Mouse (Mus musculus) embryonic facial prominence, embryonic 11.5 days (tissue): ENCODE data around the gene Meis1. TPM values are rescaled to one million over a fixed set of nuclear protein-coding genes. Genes with fewer than 3 reads are reported as not detected.

Source experiments
- ATAC-seq: fragments of 200-750 bp; cut with Nextera tagmentation; replicated peaks from 2 replicates; pipeline ENCODE4 v1.8.0; 2017; ENCODE audit warnings: low read depth; ENCODE audit not compliant: insufficient number of reproducible peaks, low FRiP score, low TSS enrichment
- DNase-seq: peaks from one replicate; pipeline ENCODE4 v3.0.0-alpha.2; 2015; ENCODE audit warnings: low spot score
- H3K27ac ChIP-seq: fragments of 300-500 bp; sonication (generic); replicated peaks from 2 replicates; pipeline ENCODE4 v1.5.1; 2014; ENCODE audit warnings: mild to moderate bottlenecking, low read depth, low read length, control low read depth
- H3K27me3 ChIP-seq: fragments of 300-500 bp; sonication (generic); 2 replicates; pipeline ENCODE4 v1.6.1; 2014; ENCODE audit warnings: mild to moderate bottlenecking, low read length, moderate library complexity, mixed read lengths; ENCODE audit not compliant: control insufficient read depth, insufficient read depth
- H3K36me3 ChIP-seq: fragments of 300-500 bp; sonication (generic); replicated peaks from 2 replicates; pipeline ENCODE4 v1.6.1; 2014; ENCODE audit warnings: low read depth, mild to moderate bottlenecking, low read length, moderate library complexity, mixed read lengths; ENCODE audit not compliant: control insufficient read depth, insufficient read depth
- H3K4me1 ChIP-seq: fragments of 300-500 bp; sonication (generic); 2 replicates; pipeline ENCODE4 v1.6.1; 2014; ENCODE audit warnings: low read length, mixed read lengths; ENCODE audit not compliant: control insufficient read depth, insufficient read depth
- H3K4me2 ChIP-seq: fragments of 300-500 bp; sonication (generic); 2 replicates; pipeline ENCODE4 v1.6.1; 2014; ENCODE audit warnings: low read depth, mild to moderate bottlenecking, control low read depth, low read length, moderate library complexity
- H3K4me3 ChIP-seq: fragments of 300-500 bp; sonication (generic); 2 replicates; pipeline ENCODE4 v1.5.1; 2014; ENCODE audit warnings: low read depth, low read length, control low read depth
- H3K9ac ChIP-seq: fragments of 300-500 bp; sonication (generic); replicated peaks from 2 replicates; pipeline ENCODE4 v1.6.1; 2014; ENCODE audit warnings: mild to moderate bottlenecking, control low read depth, low read length
- H3K9me3 ChIP-seq: fragments of 300-500 bp; sonication (generic); replicated peaks from 2 replicates; pipeline ENCODE4 v1.6.1; 2016; ENCODE audit warnings: mild to moderate bottlenecking, low read length, inconsistent platforms, mixed read lengths; ENCODE audit not compliant: control insufficient read depth
- WGBS: fragments of 180-500 bp; shearing (Covaris S2); extraction: QIAGEN DNeasy Blood & Tissue Kit; methylation state at CpG from one replicate; pipeline ENCODE4 v1.1.7; 2014; 5-methylcytosine and 5-hydroxymethylcytosine counted together
- polyA plus RNA-seq: library from polyadenylated mRNA; unstranded; fragments of >200 nt; fragmentation: Nextera tagmentation; extraction: Ambion mirVana; gene quantifications from 2 replicates; pipeline ENCODE4 v1.2.1, GENCODE M21; 2014

The Meis1 gene
- polyA plus RNA-seq, 1 experiment from 2014 or later: 91.2 TPM

- no peak overlapping the region for H3K9ac ChIP-seq
- DNase-seq (no peak), ATAC-seq (no peak)
- 11% methylated on average over 2 of the region's 2 CpGs for WGBS
- H3K4me1 ChIP-seq: peaks cover 6% of the 10 kb centered on the region
- peaks cover 12% of the 10 kb centered on the region for H3K27me3 ChIP-seq
- H3K27ac ChIP-seq: no peak overlapping the region
- H3K4me3 ChIP-seq: no peak overlapping the region
- peak overlapping the region; percentile 14; the same call in 1 of the 2 replicates for H3K4me2 ChIP-seq
- no peaks in the 10 kb centered on the region for H3K36me3 ChIP-seq
- no peaks in the 10 kb centered on the region for H3K9me3 ChIP-seq
These were observed 6.8 kb downstream of the Meis1 start for GRCm38 (mm10) chr11:19012001-19012400.

GRCm38 (mm10) chr11:19011108-19011805 lies 7.5 kb downstream of the Meis1 start:
- WGBS: 20% methylated on average over 9 of the region's 9 CpGs
- Histone ChIP-seq H3K27me3 (peaks cover 12% of the 10 kb centered on the region), H3K9me3 (no peaks in the 10 kb centered on the region), H3K9ac (no peak overlapping the region), H3K4me3 (no peak overlapping the region), H3K36me3 (no peaks in the 10 kb centered on the region), H3K27ac (no peak overlapping the region), H3K4me1 (peaks cover 6% of the 10 kb centered on the region), H3K4me2 (no peak overlapping the region; the same call in 1 of the 2 replicates)
- no peak for ATAC-seq
- DNase-seq: no peak

GRCm38 (mm10) chr11:19010396-19010811 lies 8.4 kb downstream of the Meis1 start:
- Histone ChIP-seq H3K4me3 (peak overlapping the region; percentile 14), H3K9ac (peak overlapping the region; percentile 43), H3K27me3 (peaks cover 12% of the 10 kb centered on the region), H3K4me2 (peak overlapping the region; percentile 38), H3K27ac (peak overlapping the region; percentile 38), H3K36me3 (no peaks in the 10 kb centered on the region), H3K4me1 (peaks cover 6% of the 10 kb centered on the region), H3K9me3 (no peaks in the 10 kb centered on the region)
- 7% methylated on average over 14 of the region's 14 CpGs for WGBS
- DNase-seq (peak; percentile 52), ATAC-seq (no peak)

GRCm38 (mm10) chr11:19009536-19010395 lies 9.0 kb downstream of the Meis1 start:
- H3K36me3 ChIP-seq: no peaks in the 10 kb centered on the region
- no peak for ATAC-seq

GRCm38 (mm10) chr11:19008610-19009384 lies 10.0 kb downstream of the Meis1 start:
- no peak for DNase-seq
- H3K9ac ChIP-seq: peak overlapping the region; percentile 26
- no peaks in the 10 kb centered on the region for H3K9me3 ChIP-seq
- peak overlapping the region; percentile 11; the same call in 1 of the 2 replicates for H3K4me2 ChIP-seq
- H3K4me1 ChIP-seq: peaks cover 6% of the 10 kb centered on the region
- WGBS: 15% methylated on average over 13 of the region's 13 CpGs
- H3K4me3 ChIP-seq: peak overlapping the region; percentile 5; the same call in 1 of the 2 replicates
- no peak for ATAC-seq
- H3K27ac ChIP-seq: no peak overlapping the region
- H3K36me3 ChIP-seq: no peaks in the 10 kb centered on the region
- peaks cover 10% of the 10 kb centered on the region for H3K27me3 ChIP-seq

More at GRCm38 (mm10) chr11:19009536-19010395, 9.0 kb downstream of the Meis1 start:
- Histone ChIP-seq H3K9me3 (no peaks in the 10 kb centered on the region), H3K27ac (peak overlapping the region; percentile 38), H3K4me2 (peak overlapping the region; percentile 38), H3K27me3 (peaks cover 12% of the 10 kb centered on the region), H3K9ac (peak overlapping the region; percentile 43), H3K4me3 (peak overlapping the region; percentile 14), H3K4me1 (peaks cover 6% of the 10 kb centered on the region)
- WGBS: 13% methylated on average over 17 of the region's 17 CpGs
- peak; percentile 42 for DNase-seq

GRCm38 (mm10) chr11:19007541-19008424 lies 11.0 kb downstream of the Meis1 start:
- peak; percentile 40 for DNase-seq
- peak; percentile 40 for ATAC-seq
- 7% methylated on average over 45 of the region's 45 CpGs for WGBS
- peak overlapping the region; percentile 55 for H3K9ac ChIP-seq
- H3K27ac ChIP-seq: no peak overlapping the region; the same call in 1 of the 2 replicates
- peaks cover 7% of the 10 kb centered on the region for H3K27me3 ChIP-seq
- peak overlapping the region; percentile 32 for H3K4me3 ChIP-seq
- H3K36me3 ChIP-seq: no peaks in the 10 kb centered on the region
- peak overlapping the region; percentile 56 for H3K4me2 ChIP-seq
- no peaks in the 10 kb centered on the region for H3K9me3 ChIP-seq
- H3K4me1 ChIP-seq: peaks cover 6% of the 10 kb centered on the region

GRCm38 (mm10) chr11:19007068-19007467 lies 11.7 kb downstream of the Meis1 start:
- Histone ChIP-seq H3K4me2 (no peak overlapping the region), H3K9me3 (no peaks in the 10 kb centered on the region), H3K9ac (no peak overlapping the region), H3K4me1 (peaks cover 6% of the 10 kb centered on the region), H3K4me3 (no peak overlapping the region), H3K36me3 (no peaks in the 10 kb centered on the region), H3K27ac (no peak overlapping the region), H3K27me3 (peaks cover 3% of the 10 kb centered on the region)
- DNase-seq: no peak
- ATAC-seq: no peak
- 32% methylated on average over 5 of the region's 5 CpGs for WGBS
